Mouse (Mus musculus) forebrain, postnatal 0 days (tissue): Measurements from ENCODE around the gene Setd1b. TPM values are rescaled to one million over a fixed set of nuclear protein-coding genes. Genes with fewer than 3 reads are reported as not detected.

ENCODE experiments used
- ATAC-seq: fragments of 200-750 bp; cut with Nextera tagmentation; 2 replicates; pipeline ENCODE4 v1.8.0; 2017; ENCODE audit warnings: mild to moderate bottlenecking, moderate library complexity
- DNase-seq: peaks from one replicate; pipeline ENCODE4 v3.0.0-alpha.2; 2015
- H3K27ac ChIP-seq: fragments of 300-500 bp; sonication (generic); 2 replicates; pipeline ENCODE4 v1.5.1; 2014; ENCODE audit warnings: low read depth, mild to moderate bottlenecking, antibody characterized with exemption, low read length, moderate library complexity, mixed read lengths
- H3K27me3 ChIP-seq: fragments of 300-500 bp; sonication (generic); 2 replicates; pipeline ENCODE4 v1.6.1; 2014; ENCODE audit warnings: mild to moderate bottlenecking, low read length, mixed read lengths; ENCODE audit not compliant: insufficient read depth
- H3K36me3 ChIP-seq: fragments of 300-500 bp; sonication (generic); 2 replicates; pipeline ENCODE4 v1.6.1; 2014; ENCODE audit warnings: mild to moderate bottlenecking, moderate library complexity; ENCODE audit not compliant: insufficient read depth
- H3K4me1 ChIP-seq: fragments of 300-500 bp; sonication (generic); 2 replicates; pipeline ENCODE4 v1.6.1; 2014; ENCODE audit warnings: antibody characterized with exemption; ENCODE audit not compliant: insufficient read depth
- H3K4me2 ChIP-seq: fragments of 300-500 bp; sonication (generic); 2 replicates; pipeline ENCODE4 v1.6.1; 2014; ENCODE audit warnings: low read depth, mild to moderate bottlenecking, moderate library complexity
- H3K4me3 ChIP-seq: fragments of 300-500 bp; sonication (generic); 2 replicates; pipeline ENCODE4 v1.5.1; 2014; ENCODE audit warnings: low read depth, low read length, mixed read lengths
- H3K9ac ChIP-seq: fragments of 300-500 bp; sonication (generic); 2 replicates; pipeline ENCODE4 v1.6.1; 2014; ENCODE audit warnings: mild to moderate bottlenecking
- H3K9me3 ChIP-seq: fragments of 300-500 bp; sonication (generic); 2 replicates; pipeline ENCODE4 v1.6.1; 2016; ENCODE audit warnings: low read length
- CTCF ChIP-seq: sonication (generic); IDR thresholded peaks from 2 replicates; pipeline ENCODE4 v1.5.1; 2016; ENCODE audit warnings: antibody characterized with exemption, control low read depth, low read depth
- WGBS: fragments of 180-500 bp; shearing (Covaris S2); extraction: QIAGEN DNeasy Blood & Tissue Kit; methylation state at CpG from one replicate; pipeline ENCODE4 v1.1.7; 2014; 5-methylcytosine and 5-hydroxymethylcytosine counted together
- polyA plus RNA-seq: library from polyadenylated mRNA; unstranded; fragments of >200 nt; fragmentation: Nextera tagmentation; extraction: Ambion mirVana; gene quantifications from 2 replicates; pipeline ENCODE4 v1.2.1, GENCODE M21; 2015
- total RNA-seq: library from RNA; depleted of rRNA; stranded (reverse); fragments of >200 nt; gene quantifications from 2 replicates; pipeline ENCODE4 v1.2.3, GENCODE M21; 2014

Setd1b gene
- total and polyA plus RNA-seq, 2 experiments from 2014 or later = 5.6 to 7.6 TPM

- H3K27me3 ChIP-seq = no peaks in the 10 kb centered on the region
- no peak overlapping the region for H3K4me2 ChIP-seq
- H3K4me1 ChIP-seq = no peaks in the 10 kb centered on the region
- no peak overlapping the region for H3K4me3 ChIP-seq
- H3K36me3 ChIP-seq = peaks cover 43% of the 10 kb centered on the region
- 44% methylated on average over 5 of the region's 5 CpGs for WGBS
- H3K9me3 ChIP-seq = no peaks in the 10 kb centered on the region
- DNase-seq (no peak), ATAC-seq (no peak)
- H3K9ac ChIP-seq = no peak overlapping the region
- no peak for TF ChIP-seq CTCF
- H3K27ac ChIP-seq = no peak overlapping the region
Measured at GRCm38 (mm10) chr5:123167591-123167990, 25.6 kb downstream of the Setd1b start.

GRCm38 (mm10) chr5:123169284-123169683 is 27.3 kb downstream of the Setd1b start, which contains the start of gene Psmd9:
TSS of gene Psmd9 (plus strand) at chr5:123169413.
- H3K4me1 ChIP-seq = no peaks in the 10 kb centered on the region
- WGBS = 74% methylated on average over 5 of the region's 5 CpGs
- no peak within 1 kb of the TSS for H3K4me3 ChIP-seq
- DNase-seq (no peak), ATAC-seq (no peak)
- no peak for TF ChIP-seq CTCF
- no peak within 1 kb of the TSS for H3K4me2 ChIP-seq
- no peaks in the 10 kb centered on the region for H3K27me3 ChIP-seq
- peaks cover 26% of the 10 kb centered on the region for H3K36me3 ChIP-seq
- no peaks in the 10 kb centered on the region for H3K9me3 ChIP-seq
- no peak within 1 kb of the TSS for H3K27ac ChIP-seq
- H3K9ac ChIP-seq = no peak within 1 kb of the TSS

GRCm38 (mm10) chr5:123170365-123170764 is 28.4 kb downstream of the Setd1b start:
- Histone ChIP-seq H3K4me3 (no peak overlapping the region), H3K4me1 (no peaks in the 10 kb centered on the region), H3K27me3 (no peaks in the 10 kb centered on the region), H3K36me3 (peaks cover 21% of the 10 kb centered on the region), H3K27ac (no peak overlapping the region), H3K9ac (no peak overlapping the region), H3K4me2 (no peak overlapping the region), H3K9me3 (no peaks in the 10 kb centered on the region)
- TF ChIP-seq CTCF = no peak
- WGBS = 79% methylated on average over 9 of the region's 9 CpGs
- ATAC-seq (no peak), DNase-seq (no peak)

GRCm38 (mm10) chr5:123171646-123172350 is 29.8 kb downstream of the Setd1b start:
- WGBS = 14% methylated on average over 22 of the region's 22 CpGs
- TF ChIP-seq CTCF = peak; percentile 99
- H3K4me1 ChIP-seq = no peaks in the 10 kb centered on the region
- H3K9ac ChIP-seq = no peak overlapping the region
- H3K4me2 ChIP-seq = peak overlapping the region; percentile 32; the same call in 1 of the 2 replicates
- no peak overlapping the region for H3K27ac ChIP-seq
- no peak overlapping the region for H3K4me3 ChIP-seq
- no peaks in the 10 kb centered on the region for H3K9me3 ChIP-seq
- peaks cover 7% of the 10 kb centered on the region; the same call in 1 of the 2 replicates for H3K36me3 ChIP-seq
- ATAC-seq (peak; percentile 83), DNase-seq (peak; percentile 87)
- no peaks in the 10 kb centered on the region for H3K27me3 ChIP-seq

GRCm38 (mm10) chr5:123178792-123179191 is 36.8 kb downstream of the Setd1b start:
- 91% methylated on average over 5 of the region's 5 CpGs for WGBS
- no peak for ATAC-seq
- no peaks in the 10 kb centered on the region for H3K9me3 ChIP-seq

GRCm38 (mm10) chr5:123180390-123180789 is 38.4 kb downstream of the Setd1b start:
- Histone ChIP-seq H3K4me1 (no peaks in the 10 kb centered on the region), H3K27ac (no peak overlapping the region), H3K27me3 (no peaks in the 10 kb centered on the region), H3K9me3 (no peaks in the 10 kb centered on the region), H3K36me3 (no peaks in the 10 kb centered on the region), H3K4me2 (no peak overlapping the region), H3K4me3 (no peak overlapping the region), H3K9ac (no peak overlapping the region)
- DNase-seq = no peak
- WGBS = 94% methylated on average over 15 of the region's 15 CpGs
- no peak for ATAC-seq
- no peak for TF ChIP-seq CTCF

More at GRCm38 (mm10) chr5:123178792-123179191, 36.8 kb downstream of the Setd1b start:
- no peaks in the 10 kb centered on the region for H3K4me1 ChIP-seq
- H3K4me2 ChIP-seq = no peak overlapping the region
- no peak for TF ChIP-seq CTCF
- no peaks in the 10 kb centered on the region for H3K36me3 ChIP-seq
- no peaks in the 10 kb centered on the region for H3K27me3 ChIP-seq
- no peak overlapping the region for H3K4me3 ChIP-seq
- no peak overlapping the region for H3K9ac ChIP-seq
- DNase-seq = no peak
- no peak overlapping the region for H3K27ac ChIP-seq

GRCm38 (mm10) chr5:123181536-123181935 is 39.5 kb downstream of the Setd1b start:
- ATAC-seq = no peak
- WGBS = 69% methylated on average over 6 of the region's 6 CpGs

More at GRCm38 (mm10) chr5:123181536-123181935, 39.5 kb downstream of the Setd1b start:
- no peaks in the 10 kb centered on the region for H3K36me3 ChIP-seq
- H3K4me1 ChIP-seq = no peaks in the 10 kb centered on the region
- no peak overlapping the region for H3K27ac ChIP-seq
- H3K9me3 ChIP-seq = no peaks in the 10 kb centered on the region
- DNase-seq = no peak
- no peak overlapping the region for H3K9ac ChIP-seq
- H3K4me3 ChIP-seq = no peak overlapping the region
- no peak overlapping the region for H3K4me2 ChIP-seq
- no peak for TF ChIP-seq CTCF
- H3K27me3 ChIP-seq = no peaks in the 10 kb centered on the region
